Mouse (Mus musculus): ENCODE data around the gene Pmf1. TPM values are rescaled to one million over a fixed set of nuclear protein-coding genes. Genes with fewer than 3 reads are reported as not detected.

The Pmf1 gene
- polyA plus RNA-seq, 1 experiment from 2014 or later: 118 TPM

- Histone ChIP-seq H3K9ac (ENCODE audit: low read length) (no peak overlapping the region), H3K9me3 (ENCODE audit: control insufficient read depth, low read length) (no peaks in the 10 kb centered on the region), H3K4me3 (ENCODE audit: low read depth, low read length) (no peak overlapping the region), H3K4me2 (ENCODE audit: low read depth) (peak overlapping the region; percentile 13; the same call in 1 of the 2 replicates), H3K27me3 (ENCODE audit: control insufficient read depth, insufficient read depth, low read length) (no peaks in the 10 kb centered on the region), H3K4me1 (ENCODE audit: control insufficient read depth, insufficient read depth, low read length) (peaks cover 12% of the 10 kb centered on the region; the same call in 1 of the 2 replicates), H3K36me3 (ENCODE audit: control insufficient read depth, insufficient read depth, low read length) (no peaks in the 10 kb centered on the region), H3K27ac (ENCODE audit: low read depth, low read length) (no peak overlapping the region)
- ATAC-seq (ENCODE audit: insufficient read depth, low FRiP score, low TSS enrichment) (no peak), DNase-seq (ENCODE audit: low spot score) (no peak)
- WGBS: 78% methylated on average over 10 of the region's 10 CpGs
These were observed 15.7 kb upstream of the Pmf1 start for GRCm38 (mm10) chr3:88425708-88426420.

- Histone ChIP-seq H3K27ac (ENCODE audit: low read depth, low read length) (no peak overlapping the region), H3K4me1 (ENCODE audit: control insufficient read depth, insufficient read depth, low read length) (peaks cover 12% of the 10 kb centered on the region; the same call in 1 of the 2 replicates), H3K27me3 (ENCODE audit: control insufficient read depth, insufficient read depth, low read length) (no peaks in the 10 kb centered on the region), H3K9ac (ENCODE audit: low read length) (no peak overlapping the region), H3K4me3 (ENCODE audit: low read depth, low read length) (peak overlapping the region; percentile 57; the same call in 1 of the 2 replicates), H3K36me3 (ENCODE audit: control insufficient read depth, insufficient read depth, low read length) (peaks cover 1% of the 10 kb centered on the region; the same call in 1 of the 2 replicates), H3K4me2 (ENCODE audit: low read depth) (peak overlapping the region; percentile 13; the same call in 1 of the 2 replicates), H3K9me3 (ENCODE audit: control insufficient read depth, low read length) (no peaks in the 10 kb centered on the region)
- 11% methylated on average over 2 of the region's 2 CpGs for WGBS
- DNase-seq (ENCODE audit: low spot score) (no peak), ATAC-seq (ENCODE audit: insufficient read depth, low FRiP score, low TSS enrichment) (no peak)
These were observed 15.2 kb upstream of the Pmf1 start for GRCm38 (mm10) chr3:88425330-88425689.

DNA sequence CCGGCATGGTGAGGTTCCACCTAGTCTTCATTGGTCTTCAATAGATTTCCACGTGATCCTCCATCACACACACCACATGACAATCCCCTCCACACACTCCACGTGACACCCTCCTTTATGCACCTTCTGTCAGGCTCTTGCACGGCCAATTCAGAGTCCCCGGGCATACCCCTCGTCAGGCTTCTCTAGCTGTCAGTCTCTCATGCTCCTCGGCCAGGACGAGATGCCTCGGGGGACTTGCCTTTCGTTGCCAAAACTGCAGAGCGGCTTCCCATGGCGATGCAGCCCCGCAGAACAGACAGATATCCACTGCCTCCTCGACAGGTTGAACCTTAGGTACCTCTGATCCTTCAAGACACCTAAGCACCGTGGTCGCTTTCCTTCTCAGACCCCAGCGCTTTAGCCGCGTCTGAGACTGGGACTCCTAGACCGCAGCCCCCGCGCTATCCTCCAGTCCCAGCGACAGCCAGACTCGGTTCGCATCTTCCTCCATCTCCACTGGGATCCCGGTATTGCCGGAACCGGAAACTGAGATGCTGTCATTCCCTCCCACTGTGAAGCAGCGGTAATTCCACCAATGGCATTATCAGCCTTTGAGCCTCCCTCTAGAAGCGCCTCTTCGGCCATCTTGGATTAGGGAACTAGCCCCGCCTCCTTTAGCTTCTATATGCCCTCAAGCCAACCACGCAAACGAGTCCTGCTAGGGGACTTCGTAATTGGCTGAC lies 14.6 kb upstream of the Pmf1 start, which contains the start of gene Slc25a44:
Gene Slc25a44, minus strand, starts transcription at position 535 of the 725 bp plus-strand sequence.
- Histone ChIP-seq H3K9me3 (ENCODE audit: control insufficient read depth, low read length) (no peaks in the 10 kb centered on the region), H3K4me1 (ENCODE audit: control insufficient read depth, insufficient read depth, low read length) (peaks cover 12% of the 10 kb centered on the region; the same call in 1 of the 2 replicates), H3K4me2 (ENCODE audit: low read depth) (peak within 1 kb of the TSS; percentile 69), H3K9ac (ENCODE audit: low read length) (peak within 1 kb of the TSS; percentile 55), H3K27me3 (ENCODE audit: control insufficient read depth, insufficient read depth, low read length) (no peaks in the 10 kb centered on the region), H3K27ac (ENCODE audit: low read depth, low read length) (no peak within 1 kb of the TSS), H3K36me3 (ENCODE audit: control insufficient read depth, insufficient read depth, low read length) (peaks cover 5% of the 10 kb centered on the region), H3K4me3 (ENCODE audit: low read depth, low read length) (peak within 1 kb of the TSS; percentile 57)
- peak; percentile 95 for DNase-seq (ENCODE audit: low spot score)
- 1% methylated on average over 35 of the region's 35 CpGs for WGBS
- ATAC-seq (ENCODE audit: insufficient read depth, low FRiP score, low TSS enrichment): peak; percentile 98

DNA sequence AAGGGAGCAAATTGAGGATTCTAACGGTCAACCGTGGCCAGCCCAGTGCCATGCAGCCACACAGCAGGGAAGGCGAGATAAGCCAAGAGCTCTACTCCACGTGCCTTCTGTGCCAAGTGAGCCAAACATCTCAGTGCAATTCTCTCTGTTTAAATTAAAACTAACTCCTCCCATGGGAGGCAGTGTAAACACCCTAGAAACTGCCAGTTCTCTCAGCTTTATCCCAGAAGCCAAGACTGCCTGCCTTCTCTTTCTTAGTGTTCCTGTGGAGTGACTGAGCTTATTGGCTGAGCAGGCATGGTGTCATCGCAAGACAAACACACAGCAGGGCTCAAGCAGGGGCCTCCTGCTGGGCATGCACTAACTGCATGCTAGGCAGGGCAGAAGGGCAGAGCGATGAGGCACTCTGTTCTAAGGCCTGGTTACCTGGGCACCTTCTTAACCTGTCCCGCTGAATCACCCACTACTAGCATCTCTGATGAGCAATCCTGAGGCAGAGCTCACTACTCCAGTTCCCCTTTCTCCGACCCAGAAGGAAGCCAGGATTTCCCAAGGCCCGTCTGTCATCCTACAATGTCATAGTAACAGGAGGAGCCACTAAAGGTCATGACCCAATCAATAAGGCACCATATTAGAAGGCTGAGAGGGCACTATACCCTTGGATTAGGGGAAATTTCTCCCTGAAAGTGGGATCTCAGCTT lies 12.0 kb upstream of the Pmf1 start:
- Histone ChIP-seq H3K4me3 (ENCODE audit: low read depth, low read length) (no peak overlapping the region), H3K27me3 (ENCODE audit: control insufficient read depth, insufficient read depth, low read length) (no peaks in the 10 kb centered on the region), H3K4me1 (ENCODE audit: control insufficient read depth, insufficient read depth, low read length) (peaks cover 12% of the 10 kb centered on the region; the same call in 1 of the 2 replicates), H3K27ac (ENCODE audit: low read depth, low read length) (no peak overlapping the region), H3K9me3 (ENCODE audit: control insufficient read depth, low read length) (no peaks in the 10 kb centered on the region), H3K4me2 (ENCODE audit: low read depth) (no peak overlapping the region), H3K36me3 (ENCODE audit: control insufficient read depth, insufficient read depth, low read length) (peaks cover 8% of the 10 kb centered on the region), H3K9ac (ENCODE audit: low read length) (0 out of 2 replicates have a peak overlapping the region, but pooled peaks have one; percentile 14)
- ATAC-seq (ENCODE audit: insufficient read depth, low FRiP score, low TSS enrichment) (no peak), DNase-seq (ENCODE audit: low spot score) (no peak)
- WGBS: 26% methylated on average over 9 of the region's 9 CpGs

DNA sequence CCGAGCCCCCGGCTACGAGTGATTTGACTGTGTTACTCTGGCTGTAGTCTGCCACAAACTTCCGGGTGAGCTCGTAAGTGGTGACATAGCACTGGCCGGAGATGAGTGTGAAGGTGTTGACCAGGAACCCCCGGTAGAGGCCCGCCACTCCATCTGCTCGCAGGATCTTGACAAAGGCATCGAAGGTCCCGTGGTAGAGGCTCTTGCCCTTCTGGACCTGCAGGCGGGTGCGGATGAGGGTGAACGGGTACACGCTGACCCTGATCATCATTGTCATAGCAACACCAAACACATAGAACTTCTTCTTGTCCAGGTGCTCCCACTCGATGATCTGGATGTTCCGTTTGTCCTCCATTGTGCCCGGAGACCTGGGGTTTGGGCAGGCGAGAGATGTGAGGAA lies 10.6 kb upstream of the Pmf1 start:
- Histone ChIP-seq H3K4me1 (ENCODE audit: control insufficient read depth, insufficient read depth, low read length) (peaks cover 12% of the 10 kb centered on the region; the same call in 1 of the 2 replicates), H3K27me3 (ENCODE audit: control insufficient read depth, insufficient read depth, low read length) (no peaks in the 10 kb centered on the region), H3K27ac (ENCODE audit: low read depth, low read length) (no peak overlapping the region), H3K4me3 (ENCODE audit: low read depth, low read length) (no peak overlapping the region), H3K4me2 (ENCODE audit: low read depth) (no peak overlapping the region), H3K36me3 (ENCODE audit: control insufficient read depth, insufficient read depth, low read length) (peaks cover 10% of the 10 kb centered on the region), H3K9ac (ENCODE audit: low read length) (no peak overlapping the region), H3K9me3 (ENCODE audit: control insufficient read depth, low read length) (no peaks in the 10 kb centered on the region)
- WGBS: 94% methylated on average over 18 of the region's 19 CpGs
- DNase-seq (ENCODE audit: low spot score): no peak
- no peak for ATAC-seq (ENCODE audit: insufficient read depth, low FRiP score, low TSS enrichment)

GRCm38 (mm10) chr3:88418016-88418415 lies 7.9 kb upstream of the Pmf1 start:
- no peaks in the 10 kb centered on the region for H3K27me3 ChIP-seq (ENCODE audit: control insufficient read depth, insufficient read depth, low read length)
- no peak overlapping the region for H3K4me2 ChIP-seq (ENCODE audit: low read depth)
- ATAC-seq (ENCODE audit: insufficient read depth, low FRiP score, low TSS enrichment): no peak
- H3K9ac ChIP-seq (ENCODE audit: low read length): no peak overlapping the region
- no peak for DNase-seq (ENCODE audit: low spot score)
- H3K4me3 ChIP-seq (ENCODE audit: low read depth, low read length): no peak overlapping the region
- no peaks in the 10 kb centered on the region for H3K9me3 ChIP-seq (ENCODE audit: control insufficient read depth, low read length)
- WGBS: 85% methylated on average over 6 of the region's 6 CpGs
- H3K36me3 ChIP-seq (ENCODE audit: control insufficient read depth, insufficient read depth, low read length): peaks cover 14% of the 10 kb centered on the region
- H3K4me1 ChIP-seq (ENCODE audit: control insufficient read depth, insufficient read depth, low read length): peaks cover 3% of the 10 kb centered on the region; the same call in 1 of the 2 replicates
- H3K27ac ChIP-seq (ENCODE audit: low read depth, low read length): no peak overlapping the region

GRCm38 (mm10) chr3:88415668-88416067 lies 5.5 kb upstream of the Pmf1 start:
- H3K27ac ChIP-seq (ENCODE audit: low read depth, low read length): no peak overlapping the region
- no peak for DNase-seq (ENCODE audit: low spot score)
- H3K9ac ChIP-seq (ENCODE audit: low read length): no peak overlapping the region; the same call in 1 of the 2 replicates
- ATAC-seq (ENCODE audit: insufficient read depth, low FRiP score, low TSS enrichment): no peak
- H3K4me1 ChIP-seq (ENCODE audit: control insufficient read depth, insufficient read depth, low read length): no peaks in the 10 kb centered on the region
- no peaks in the 10 kb centered on the region for H3K27me3 ChIP-seq (ENCODE audit: control insufficient read depth, insufficient read depth, low read length)
- H3K4me3 ChIP-seq (ENCODE audit: low read depth, low read length): no peak overlapping the region
- H3K9me3 ChIP-seq (ENCODE audit: control insufficient read depth, low read length): no peaks in the 10 kb centered on the region
- WGBS: 91% methylated on average over 4 of the region's 4 CpGs
- H3K4me2 ChIP-seq (ENCODE audit: low read depth): no peak overlapping the region
- peaks cover 14% of the 10 kb centered on the region for H3K36me3 ChIP-seq (ENCODE audit: control insufficient read depth, insufficient read depth, low read length)

DNA sequence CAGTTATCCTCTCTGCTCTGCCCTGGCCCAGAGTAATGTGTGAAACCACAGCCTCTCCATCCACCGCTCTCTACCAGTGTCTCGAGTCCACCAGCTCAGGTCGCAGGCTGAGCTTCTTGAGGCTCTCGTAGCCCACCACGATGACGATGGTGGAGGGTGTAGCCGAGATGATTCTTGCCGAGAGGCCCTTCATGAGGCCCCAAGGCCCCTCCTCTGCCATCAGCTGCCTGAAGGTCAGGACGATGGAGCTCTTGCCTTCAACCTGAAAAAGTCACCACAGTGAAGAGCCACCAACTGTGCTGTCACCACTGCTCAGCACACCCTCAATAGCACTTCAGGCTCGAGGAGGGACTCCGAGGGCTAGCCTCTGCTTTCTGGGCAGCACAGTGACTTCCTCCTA lies 2.5 kb upstream of the Pmf1 start:
- Histone ChIP-seq H3K4me3 (ENCODE audit: low read depth, low read length) (no peak overlapping the region), H3K27ac (ENCODE audit: low read depth, low read length) (no peak overlapping the region), H3K36me3 (ENCODE audit: control insufficient read depth, insufficient read depth, low read length) (peaks cover 7% of the 10 kb centered on the region), H3K9ac (ENCODE audit: low read length) (no peak overlapping the region), H3K4me2 (ENCODE audit: low read depth) (no peak overlapping the region), H3K9me3 (ENCODE audit: control insufficient read depth, low read length) (no peaks in the 10 kb centered on the region), H3K27me3 (ENCODE audit: control insufficient read depth, insufficient read depth, low read length) (no peaks in the 10 kb centered on the region), H3K4me1 (ENCODE audit: control insufficient read depth, insufficient read depth, low read length) (peaks cover 3% of the 10 kb centered on the region; the same call in 1 of the 2 replicates)
- DNase-seq (ENCODE audit: low spot score): no peak
- no peak for ATAC-seq (ENCODE audit: insufficient read depth, low FRiP score, low TSS enrichment)
- 87% methylated on average over 11 of the region's 11 CpGs for WGBS
